Mouse (Mus musculus): ENCODE data around the gene Dhx33. TPM values are rescaled to one million over a fixed set of nuclear protein-coding genes. Genes with fewer than 3 reads are reported as not detected.

Dhx33 gene
- polyA plus RNA-seq, 1 experiment from 2014 or later: 15.3 TPM

DNA sequence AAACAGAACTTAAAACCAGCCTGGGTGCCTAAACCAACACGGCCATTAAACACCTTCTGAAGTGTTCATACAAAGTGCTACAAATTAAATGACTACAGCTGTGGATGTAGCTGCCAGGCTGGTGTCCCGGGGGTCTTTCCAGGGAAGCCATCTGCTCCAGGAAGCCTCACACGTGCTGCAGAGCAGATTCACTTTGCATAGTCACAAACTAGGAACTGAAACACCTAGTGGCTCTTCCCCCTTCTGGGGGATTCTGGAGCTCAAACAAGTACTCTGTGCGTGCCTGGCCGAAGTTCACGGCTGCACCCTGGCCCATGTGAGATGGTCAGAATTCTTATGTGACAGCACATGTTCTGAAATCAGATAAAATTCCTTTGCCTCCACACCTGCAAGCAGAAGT lies 24.0 kb downstream of the Dhx33 start:
- Histone ChIP-seq H3K9ac (no peak overlapping the region), H3K4me3 (no peak overlapping the region), H3K27ac (peak overlapping the region; percentile 14; the same call in 1 of the 2 replicates), H3K9me3 (replicated peaks) (no peaks in the 10 kb centered on the region), H3K4me2 (no peak overlapping the region), H3K4me1 (peaks cover 46% of the 10 kb centered on the region), H3K27me3 (replicated peaks) (no peaks in the 10 kb centered on the region), H3K36me3 (peaks cover 76% of the 10 kb centered on the region)
- no peak for ATAC-seq
- WGBS (ENCODE audit: insufficient replicate concordance): 79% methylated on average over 6 of the region's 6 CpGs

DNA sequence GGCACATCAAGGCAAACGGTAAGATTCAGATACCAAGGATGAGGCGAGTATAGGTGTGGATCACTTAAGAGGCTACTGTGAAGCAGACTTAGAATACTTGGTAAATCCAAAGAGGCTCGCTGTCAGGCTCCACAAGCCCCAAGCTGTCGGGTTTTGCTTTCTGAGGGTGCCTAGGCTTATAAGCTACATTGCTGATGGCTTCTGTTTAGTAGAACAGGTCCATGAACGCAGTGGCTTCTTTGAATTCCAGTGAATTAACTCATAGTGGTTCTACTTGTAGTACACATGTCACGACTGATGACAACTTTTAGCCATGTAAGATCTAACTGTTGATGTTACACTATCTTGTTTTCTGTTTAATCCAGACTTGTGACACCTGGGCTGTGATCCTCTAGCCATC lies 26.9 kb downstream of the Dhx33 start:
- no peak overlapping the region for H3K9ac ChIP-seq
- 81% methylated on average over 6 of the region's 6 CpGs for WGBS (ENCODE audit: insufficient replicate concordance)
- H3K4me1 ChIP-seq: peaks cover 66% of the 10 kb centered on the region
- H3K36me3 ChIP-seq: peaks cover 94% of the 10 kb centered on the region
- no peaks in the 10 kb centered on the region for H3K27me3 ChIP-seq (replicated peaks)
- no peak for ATAC-seq
- no peak overlapping the region; the same call in 1 of the 2 replicates for H3K27ac ChIP-seq
- H3K9me3 ChIP-seq (replicated peaks): no peaks in the 10 kb centered on the region
- no peak overlapping the region for H3K4me3 ChIP-seq
- H3K4me2 ChIP-seq: no peak overlapping the region

DNA sequence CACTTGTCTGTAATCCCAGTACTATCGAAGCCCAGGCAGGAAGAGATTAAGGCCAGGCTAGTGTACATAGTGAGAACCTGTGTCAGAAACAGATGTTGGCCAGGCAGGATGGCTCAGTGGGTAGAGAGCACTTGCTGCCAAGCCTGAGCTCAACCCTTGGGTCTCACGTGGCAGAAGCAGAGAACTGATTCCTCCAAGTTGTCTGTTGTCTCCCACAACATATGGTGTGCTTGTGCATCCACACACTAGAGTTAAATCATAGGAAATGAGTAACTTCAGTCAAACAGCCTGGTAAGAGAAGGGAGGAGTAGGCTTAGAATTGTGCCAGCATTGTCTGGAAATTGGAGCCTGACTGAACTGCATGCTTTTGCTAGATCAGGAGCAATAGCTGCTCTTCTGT lies 29.0 kb downstream of the Dhx33 start:
- Histone ChIP-seq H3K36me3 (peaks cover 87% of the 10 kb centered on the region), H3K27me3 (replicated peaks) (no peaks in the 10 kb centered on the region), H3K9me3 (replicated peaks) (no peaks in the 10 kb centered on the region), H3K27ac (peak overlapping the region; percentile 41; the same call in 1 of the 2 replicates), H3K4me3 (no peak overlapping the region), H3K9ac (no peak overlapping the region), H3K4me2 (no peak overlapping the region), H3K4me1 (peaks cover 61% of the 10 kb centered on the region)
- no peak for ATAC-seq
- WGBS (ENCODE audit: insufficient replicate concordance): 62% methylated on average over 2 of the region's 2 CpGs

DNA sequence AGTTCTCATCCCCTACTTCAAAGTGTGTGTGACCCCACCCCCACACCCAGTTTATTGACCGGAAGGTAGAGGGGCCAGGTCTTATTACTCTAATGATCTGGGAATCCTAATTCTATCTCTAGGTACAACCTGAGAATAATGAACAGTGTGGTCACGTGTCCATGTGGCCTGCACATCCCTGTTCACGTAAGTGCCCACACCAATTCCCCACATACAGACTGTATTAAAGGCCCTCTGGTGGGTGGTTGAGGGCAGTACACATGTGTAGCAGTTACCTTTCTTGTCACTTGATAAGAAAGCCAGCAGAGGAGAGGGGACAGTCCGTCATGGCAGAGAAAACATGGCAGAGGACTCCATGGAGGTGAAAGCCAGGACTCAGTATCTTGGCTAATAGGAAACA lies 30.3 kb downstream of the Dhx33 start:
- Histone ChIP-seq H3K4me3 (no peak overlapping the region), H3K9ac (no peak overlapping the region), H3K4me2 (no peak overlapping the region), H3K27ac (peak overlapping the region; percentile 41; the same call in 1 of the 2 replicates), H3K4me1 (peaks cover 52% of the 10 kb centered on the region), H3K36me3 (peaks cover 75% of the 10 kb centered on the region), H3K9me3 (replicated peaks) (no peaks in the 10 kb centered on the region), H3K27me3 (replicated peaks) (no peaks in the 10 kb centered on the region)
- ATAC-seq: no peak
- WGBS (ENCODE audit: insufficient replicate concordance): 68% methylated on average over 4 of the region's 4 CpGs

DNA sequence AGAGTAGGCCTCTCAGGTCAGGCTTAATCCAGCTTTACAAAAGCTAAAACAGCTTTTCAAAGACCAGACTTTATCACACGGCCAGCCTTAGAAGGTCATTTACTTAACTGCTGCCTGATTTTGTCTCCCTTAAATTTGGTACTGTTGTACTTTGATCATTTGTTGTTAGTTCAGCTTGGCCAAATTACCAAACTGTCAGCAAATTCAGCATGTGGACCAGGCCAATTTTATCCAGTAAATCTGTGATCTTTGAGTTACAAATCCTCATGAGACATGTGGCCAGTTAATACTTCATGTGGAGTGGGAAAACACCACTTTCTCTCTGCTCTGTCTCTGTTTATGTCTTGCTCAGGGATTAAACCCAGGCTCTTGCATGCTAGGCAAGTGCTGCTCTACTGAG lies 31.7 kb downstream of the Dhx33 start:
- H3K9me3 ChIP-seq (replicated peaks): no peaks in the 10 kb centered on the region
- H3K27ac ChIP-seq: peak overlapping the region; percentile 51; the same call in 1 of the 2 replicates
- no peaks in the 10 kb centered on the region for H3K27me3 ChIP-seq (replicated peaks)
- peak overlapping the region; percentile 84; the same call in 1 of the 2 replicates for H3K9ac ChIP-seq
- peak overlapping the region; percentile 89 for H3K4me2 ChIP-seq
- H3K4me1 ChIP-seq: peaks cover 58% of the 10 kb centered on the region
- ATAC-seq: no peak
- H3K36me3 ChIP-seq: peaks cover 63% of the 10 kb centered on the region
- WGBS (ENCODE audit: insufficient replicate concordance): 62% methylated on average over 1 of the region's 1 CpGs
- peak overlapping the region; percentile 90; the same call in 1 of the 2 replicates for H3K4me3 ChIP-seq

DNA sequence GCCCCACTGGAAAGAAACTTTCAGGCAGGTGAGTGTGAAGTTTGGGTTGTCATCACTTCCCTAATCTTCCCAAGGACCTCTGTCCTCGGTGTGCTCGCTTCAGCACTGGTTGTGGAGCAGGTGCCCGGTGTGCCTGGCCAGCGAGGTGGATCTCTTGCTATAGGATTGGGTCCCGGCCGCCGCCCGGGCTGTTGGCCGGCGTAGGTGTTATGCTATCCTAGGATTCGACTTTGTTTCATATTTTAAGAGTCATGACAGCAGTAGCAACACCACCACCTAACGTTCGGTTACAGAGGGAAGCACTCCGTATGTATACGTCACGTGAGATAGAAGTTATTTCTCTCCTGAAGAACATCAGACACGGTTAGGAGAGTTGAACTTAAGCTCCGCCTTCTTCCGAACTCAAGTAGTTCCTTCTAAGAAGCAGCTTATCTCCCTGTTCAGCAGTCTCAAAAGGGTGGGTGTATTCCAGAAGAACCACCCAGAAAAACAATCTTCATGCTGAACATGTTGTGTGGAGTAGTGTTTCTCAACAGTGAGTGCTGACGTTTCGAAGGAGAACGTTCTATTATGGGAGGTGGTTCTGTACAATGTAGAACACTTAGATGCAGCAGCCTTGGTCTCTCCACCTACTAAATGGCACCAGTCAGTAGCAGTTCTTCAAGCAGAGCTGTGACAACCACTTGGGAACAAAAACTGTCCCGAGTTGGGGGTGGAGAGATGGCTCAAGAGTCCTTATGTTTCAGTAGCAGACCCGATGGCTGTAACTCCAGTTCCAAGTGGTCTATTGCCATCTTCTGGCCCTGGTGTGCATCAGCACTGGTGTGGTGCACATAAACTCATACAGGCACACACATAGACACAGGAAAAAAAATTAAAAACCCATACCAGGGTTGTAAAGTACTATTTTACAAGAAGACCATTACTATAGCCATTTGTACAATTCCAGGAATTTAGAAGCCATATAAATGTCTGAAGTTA lies 33.4 kb downstream of the Dhx33 start:
- H3K4me1 ChIP-seq: peaks cover 61% of the 10 kb centered on the region
- WGBS (ENCODE audit: insufficient replicate concordance): 8% methylated on average over 24 of the region's 24 CpGs
- peaks cover 58% of the 10 kb centered on the region for H3K36me3 ChIP-seq

DNA sequence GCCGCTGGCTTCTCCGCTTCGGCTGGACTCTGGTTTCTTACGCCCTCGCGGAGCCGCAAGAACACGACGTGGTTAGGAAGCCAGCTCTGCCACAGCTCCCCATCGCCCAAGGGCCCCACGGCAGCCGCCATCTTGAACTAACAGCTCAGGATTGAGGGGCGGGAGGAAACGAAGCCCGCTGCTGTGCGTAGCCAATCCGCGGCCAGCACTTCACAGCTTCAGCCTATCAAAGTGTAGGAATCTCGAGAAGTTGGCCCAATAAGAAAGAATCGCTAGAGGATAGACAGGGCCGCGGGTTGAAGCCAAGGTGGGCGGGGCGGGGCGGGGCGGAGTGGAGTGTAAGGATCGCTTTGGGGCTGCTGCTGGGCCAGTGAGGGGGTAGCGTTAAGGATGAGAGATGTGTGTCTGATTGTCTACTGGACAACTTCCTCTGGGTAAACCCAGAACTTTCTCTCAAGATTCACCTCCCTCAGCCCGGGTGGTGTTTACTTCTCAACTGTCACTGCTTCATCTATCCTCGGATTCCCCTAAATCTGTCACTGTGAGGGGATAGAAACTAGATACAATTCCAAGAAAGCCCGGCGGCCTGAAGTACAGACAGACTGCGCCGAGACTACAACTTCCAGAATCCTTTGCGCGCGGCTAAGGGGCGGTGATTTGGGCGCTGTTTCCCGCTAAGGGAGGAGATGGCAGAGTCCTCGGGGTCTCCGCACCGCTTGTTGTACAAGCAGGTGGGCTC lies 34.2 kb downstream of the Dhx33 start, which contains the start of the genes Nup88 and Rpain:
Nup88 (minus strand) TSS at position 153 of the 739 bp plus-strand sequence.
Rpain (plus strand) TSS at position 393 of the 739 bp plus-strand sequence.
- peaks cover 58% of the 10 kb centered on the region for H3K36me3 ChIP-seq
- H3K4me2 ChIP-seq: peak within 1 kb of the TSS; percentile 89
- peak; percentile 92 for ATAC-seq
- H3K4me3 ChIP-seq: peak within 1 kb of the TSS; percentile 90
- WGBS (ENCODE audit: insufficient replicate concordance): under 1% methylated on average over 43 of the region's 43 CpGs
- no peaks in the 10 kb centered on the region for H3K9me3 ChIP-seq (replicated peaks)
- H3K9ac ChIP-seq: peak within 1 kb of the TSS; percentile 86
- peak within 1 kb of the TSS; percentile 98 for H3K27ac ChIP-seq
- H3K27me3 ChIP-seq (replicated peaks): no peaks in the 10 kb centered on the region
- H3K4me1 ChIP-seq: peaks cover 53% of the 10 kb centered on the region

More for the DNA sequence above, 33.4 kb downstream of the Dhx33 start:
- Histone ChIP-seq H3K27me3 (replicated peaks) (no peaks in the 10 kb centered on the region), H3K27ac (peak overlapping the region; percentile 98), H3K4me2 (peak overlapping the region; percentile 89), H3K9ac (peak overlapping the region; percentile 84), H3K9me3 (replicated peaks) (no peaks in the 10 kb centered on the region), H3K4me3 (peak overlapping the region; percentile 90)
- ATAC-seq: peak; percentile 72

DNA sequence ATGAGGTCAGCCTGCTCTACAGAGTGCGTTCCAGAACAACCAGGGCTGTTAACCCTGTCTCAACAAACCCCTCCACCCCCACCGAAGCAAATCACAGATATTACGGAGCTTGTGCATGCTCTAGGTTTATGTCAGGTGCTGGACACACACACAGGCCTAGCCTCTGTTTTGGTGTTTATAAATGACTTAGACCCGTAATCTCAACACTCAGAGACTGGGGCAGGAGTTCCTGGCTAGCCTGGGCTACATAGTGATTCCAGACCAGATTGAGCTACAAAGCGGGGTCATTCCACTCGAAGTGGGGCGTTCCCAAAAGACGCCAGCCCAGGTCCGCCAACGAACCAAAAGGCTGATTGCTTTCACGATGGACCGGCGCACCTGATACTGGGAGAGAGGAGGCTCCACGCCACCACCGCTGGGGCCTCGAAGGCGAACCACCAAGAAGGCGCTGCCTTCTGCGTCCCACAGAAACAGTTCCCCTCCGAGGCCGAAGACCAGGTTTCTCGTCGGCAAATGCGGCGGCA lies 34.9 kb downstream of the Dhx33 start:
- Histone ChIP-seq H3K27ac (peak overlapping the region; percentile 98), H3K4me1 (peaks cover 52% of the 10 kb centered on the region), H3K36me3 (peaks cover 58% of the 10 kb centered on the region), H3K4me2 (peak overlapping the region; percentile 89), H3K27me3 (replicated peaks) (no peaks in the 10 kb centered on the region), H3K9ac (peak overlapping the region; percentile 86), H3K9me3 (replicated peaks) (no peaks in the 10 kb centered on the region), H3K4me3 (peak overlapping the region; percentile 90)
- WGBS (ENCODE audit: insufficient replicate concordance): under 1% methylated on average over 25 of the region's 25 CpGs
- no peak for ATAC-seq

DNA sequence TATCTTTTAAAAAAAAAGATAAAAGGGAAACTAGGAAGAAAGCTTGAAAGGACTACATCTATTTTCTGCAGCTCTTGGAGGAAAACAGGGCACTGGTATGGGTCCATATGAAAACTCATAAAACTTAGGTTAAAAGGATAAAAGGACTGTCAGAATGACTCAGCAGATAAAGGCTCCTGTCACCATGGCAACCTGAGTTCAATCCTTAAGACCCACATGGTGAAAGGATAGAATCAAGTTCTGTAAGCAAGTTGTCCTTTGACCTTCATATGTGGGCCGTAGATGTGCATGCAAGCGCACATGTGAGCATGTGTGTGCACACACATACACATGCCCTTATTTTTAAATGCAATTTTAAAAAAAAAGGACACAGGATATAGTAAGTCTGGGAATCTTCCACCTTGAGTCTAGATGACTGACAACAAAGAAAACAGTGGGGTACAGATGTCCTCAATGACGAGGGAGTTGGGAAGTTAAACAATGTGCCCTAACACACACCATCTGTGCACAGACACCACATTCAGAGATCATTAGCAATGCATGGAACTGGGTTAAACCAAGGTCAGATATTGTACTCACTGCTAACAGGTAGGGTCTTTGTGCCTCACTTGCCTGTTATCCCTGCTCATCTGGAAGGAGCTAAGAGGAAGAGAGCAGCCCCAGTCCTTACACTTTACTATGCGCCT lies 39.9 kb downstream of the Dhx33 start:
- no peak overlapping the region for H3K4me2 ChIP-seq
- H3K36me3 ChIP-seq: peaks cover 79% of the 10 kb centered on the region
- no peaks in the 10 kb centered on the region for H3K27me3 ChIP-seq (replicated peaks)
- no peak overlapping the region for H3K4me3 ChIP-seq
- H3K9ac ChIP-seq: no peak overlapping the region
- no peak overlapping the region for H3K27ac ChIP-seq
- H3K9me3 ChIP-seq (replicated peaks): no peaks in the 10 kb centered on the region
- WGBS (ENCODE audit: insufficient replicate concordance): 81% methylated on average over 4 of the region's 4 CpGs
- H3K4me1 ChIP-seq: peaks cover 41% of the 10 kb centered on the region
- no peak for ATAC-seq

DNA sequence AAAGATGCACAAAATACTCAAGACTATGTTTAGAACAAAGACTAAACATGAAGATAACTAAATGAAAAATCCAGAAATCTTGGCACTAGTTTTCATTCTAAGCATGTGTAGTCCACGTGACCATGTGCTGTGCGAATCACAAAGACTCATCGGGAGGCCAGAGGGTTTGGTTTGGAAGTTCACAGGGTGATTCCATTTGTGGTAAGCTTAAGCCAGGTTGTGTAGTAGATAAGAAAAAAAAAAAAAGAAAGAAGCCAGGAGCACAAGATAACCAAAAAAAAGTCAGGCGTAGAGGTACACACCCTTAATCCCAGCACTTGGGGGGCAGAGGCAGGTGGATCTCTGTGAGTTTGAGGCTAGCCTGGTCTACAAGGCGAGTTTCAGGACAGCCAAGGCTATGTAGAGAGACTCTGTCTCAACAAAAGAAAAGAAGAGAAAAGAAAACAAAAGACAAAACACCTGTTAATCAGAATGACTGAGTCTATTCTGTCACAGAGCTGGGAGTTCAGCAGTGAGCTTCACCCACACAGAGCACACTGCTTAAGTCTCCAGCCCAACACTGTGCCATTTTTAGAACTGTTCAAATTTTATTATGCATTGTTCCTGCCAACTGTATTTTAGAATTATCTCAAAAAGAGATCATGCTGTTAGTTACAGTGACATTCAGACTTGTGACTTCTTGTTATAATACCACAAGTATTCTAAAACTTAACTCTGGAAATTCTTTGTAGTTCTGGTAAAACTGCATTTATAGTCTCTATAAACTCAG lies 43.3 kb downstream of the Dhx33 start:
- no peak overlapping the region for H3K4me2 ChIP-seq
- no peak overlapping the region for H3K27ac ChIP-seq
- peaks cover 24% of the 10 kb centered on the region for H3K4me1 ChIP-seq
- WGBS (ENCODE audit: insufficient replicate concordance): 52% methylated on average over 5 of the region's 5 CpGs
- no peaks in the 10 kb centered on the region for H3K27me3 ChIP-seq (replicated peaks)
- no peaks in the 10 kb centered on the region for H3K9me3 ChIP-seq (replicated peaks)
- peaks cover 97% of the 10 kb centered on the region for H3K36me3 ChIP-seq
- ATAC-seq: peak; percentile 24; the same call in 1 of the 2 replicates
- no peak overlapping the region for H3K4me3 ChIP-seq
- H3K9ac ChIP-seq: no peak overlapping the region

All from liver, embryonic 12.5 days (tissue).